Mouse (Mus musculus): ENCODE results near the gene Ugt1a2. TPM values are rescaled to one million over a fixed set of nuclear protein-coding genes. Genes with fewer than 3 reads are reported as not detected.

Ugt1a2 gene
- polyA plus RNA-seq, 1 experiment: 0.12 TPM

- TF ChIP-seq CTCF (IDR thresholded peaks at IDR 0.05; ENCODE audit: insufficient read depth, low read length): no peak
- no peak for TF ChIP-seq POLR2A (IDR thresholded peaks at IDR 0.05; ENCODE audit: borderline replicate concordance, extremely low read depth, low read depth, low read length)
- H3K4me3 ChIP-seq (replicated peaks; ENCODE audit: extremely low read depth, low read depth, low read length): no peak overlapping the region
- WGBS: 69% methylated on average over 5 of the region's 5 CpGs
- DNase-seq: no peak
- no peaks in the 10 kb centered on the region for H3K4me1 ChIP-seq (ENCODE audit: control insufficient read depth, insufficient read depth, low read length)
These were observed 36.9 kb downstream of the Ugt1a2 start for GRCm38 (mm10) chr1:88237311-88237710.

- no peak for DNase-seq
- TF ChIP-seq POLR2A (IDR thresholded peaks at IDR 0.05; ENCODE audit: borderline replicate concordance, extremely low read depth, low read depth, low read length) (no peak), CTCF (IDR thresholded peaks at IDR 0.05; ENCODE audit: insufficient read depth, low read length) (no peak)
- 71% methylated on average over 6 of the region's 6 CpGs for WGBS
- Histone ChIP-seq H3K4me1 (ENCODE audit: control insufficient read depth, insufficient read depth, low read length) (no peaks in the 10 kb centered on the region), H3K4me3 (replicated peaks; ENCODE audit: extremely low read depth, low read depth, low read length) (no peak overlapping the region)
These were observed 38.4 kb downstream of the Ugt1a2 start for GRCm38 (mm10) chr1:88238771-88239170.

- TF ChIP-seq CTCF (IDR thresholded peaks at IDR 0.05; ENCODE audit: insufficient read depth, low read length) (no peak), POLR2A (IDR thresholded peaks at IDR 0.05; ENCODE audit: borderline replicate concordance, extremely low read depth, low read depth, low read length) (no peak)
- no peaks in the 10 kb centered on the region for H3K4me1 ChIP-seq (ENCODE audit: control insufficient read depth, insufficient read depth, low read length)
- H3K4me3 ChIP-seq (replicated peaks; ENCODE audit: extremely low read depth, low read depth, low read length): no peak overlapping the region
- WGBS: 67% methylated on average over 5 of the region's 5 CpGs
- no peak for DNase-seq
These were observed 39.7 kb downstream of the Ugt1a2 start for GRCm38 (mm10) chr1:88240072-88240471.

GRCm38 (mm10) chr1:88240579-88240978 is 40.2 kb downstream of the Ugt1a2 start:
- TF ChIP-seq POLR2A (IDR thresholded peaks at IDR 0.05; ENCODE audit: borderline replicate concordance, extremely low read depth, low read depth, low read length): no peak
- no peak for TF ChIP-seq CTCF (IDR thresholded peaks at IDR 0.05; ENCODE audit: insufficient read depth, low read length)
- no peak for DNase-seq
- Histone ChIP-seq H3K4me3 (replicated peaks; ENCODE audit: extremely low read depth, low read depth, low read length) (no peak overlapping the region), H3K4me1 (ENCODE audit: control insufficient read depth, insufficient read depth, low read length) (no peaks in the 10 kb centered on the region)
- 63% methylated on average over 4 of the region's 4 CpGs for WGBS

- no peak for TF ChIP-seq CTCF (IDR thresholded peaks at IDR 0.05; ENCODE audit: insufficient read depth, low read length)
- TF ChIP-seq POLR2A (IDR thresholded peaks at IDR 0.05; ENCODE audit: borderline replicate concordance, extremely low read depth, low read depth, low read length): no peak
- WGBS: 62% methylated on average over 5 of the region's 5 CpGs
- H3K4me3 ChIP-seq (replicated peaks; ENCODE audit: extremely low read depth, low read depth, low read length): no peak overlapping the region
- no peak for DNase-seq
- H3K4me1 ChIP-seq (ENCODE audit: control insufficient read depth, insufficient read depth, low read length): no peaks in the 10 kb centered on the region
These were observed 43.5 kb downstream of the Ugt1a2 start for GRCm38 (mm10) chr1:88243861-88244260.

- WGBS: 75% methylated on average over 6 of the region's 6 CpGs
- Histone ChIP-seq H3K4me1 (ENCODE audit: control insufficient read depth, insufficient read depth, low read length) (no peaks in the 10 kb centered on the region), H3K4me3 (replicated peaks; ENCODE audit: extremely low read depth, low read depth, low read length) (no peak overlapping the region)
- TF ChIP-seq CTCF (IDR thresholded peaks at IDR 0.05; ENCODE audit: insufficient read depth, low read length): no peak
- no peak for TF ChIP-seq POLR2A (IDR thresholded peaks at IDR 0.05; ENCODE audit: borderline replicate concordance, extremely low read depth, low read depth, low read length)
- no peak for DNase-seq
These were observed 45.5 kb downstream of the Ugt1a2 start for GRCm38 (mm10) chr1:88245881-88246280.

GRCm38 (mm10) chr1:88246386-88246785 is 46.0 kb downstream of the Ugt1a2 start:
- WGBS: 42% methylated on average over 6 of the region's 6 CpGs
- no peak overlapping the region for H3K4me3 ChIP-seq (replicated peaks; ENCODE audit: extremely low read depth, low read depth, low read length)
- DNase-seq: no peak
- no peaks in the 10 kb centered on the region for H3K4me1 ChIP-seq (ENCODE audit: control insufficient read depth, insufficient read depth, low read length)
- no peak for TF ChIP-seq POLR2A (IDR thresholded peaks at IDR 0.05; ENCODE audit: borderline replicate concordance, extremely low read depth, low read depth, low read length)
- TF ChIP-seq CTCF (IDR thresholded peaks at IDR 0.05; ENCODE audit: insufficient read depth, low read length): no peak

GRCm38 (mm10) chr1:88247660-88248059 is 47.3 kb downstream of the Ugt1a2 start:
- no peak for DNase-seq
- WGBS: 41% methylated on average over 2 of the region's 2 CpGs
- Histone ChIP-seq H3K4me1 (ENCODE audit: control insufficient read depth, insufficient read depth, low read length) (no peaks in the 10 kb centered on the region), H3K4me3 (replicated peaks; ENCODE audit: extremely low read depth, low read depth, low read length) (no peak overlapping the region)
- TF ChIP-seq POLR2A (IDR thresholded peaks at IDR 0.05; ENCODE audit: borderline replicate concordance, extremely low read depth, low read depth, low read length) (no peak), CTCF (IDR thresholded peaks at IDR 0.05; ENCODE audit: insufficient read depth, low read length) (no peak)

GRCm38 (mm10) chr1:88248658-88249057 is 48.3 kb downstream of the Ugt1a2 start:
- Histone ChIP-seq H3K4me3 (replicated peaks; ENCODE audit: extremely low read depth, low read depth, low read length) (no peak overlapping the region), H3K4me1 (ENCODE audit: control insufficient read depth, insufficient read depth, low read length) (no peaks in the 10 kb centered on the region)
- no peak for DNase-seq
- WGBS: 56% methylated on average over 4 of the region's 4 CpGs
- TF ChIP-seq POLR2A (IDR thresholded peaks at IDR 0.05; ENCODE audit: borderline replicate concordance, extremely low read depth, low read depth, low read length) (no peak), CTCF (IDR thresholded peaks at IDR 0.05; ENCODE audit: insufficient read depth, low read length) (no peak)

GRCm38 (mm10) chr1:88249596-88249995 is 49.2 kb downstream of the Ugt1a2 start:
- TF ChIP-seq CTCF (IDR thresholded peaks at IDR 0.05; ENCODE audit: insufficient read depth, low read length) (no peak), POLR2A (IDR thresholded peaks at IDR 0.05; ENCODE audit: borderline replicate concordance, extremely low read depth, low read depth, low read length) (no peak)
- WGBS: 73% methylated on average over 7 of the region's 7 CpGs
- no peaks in the 10 kb centered on the region for H3K4me1 ChIP-seq (ENCODE audit: control insufficient read depth, insufficient read depth, low read length)
- H3K4me3 ChIP-seq (replicated peaks; ENCODE audit: extremely low read depth, low read depth, low read length): no peak overlapping the region
- no peak for DNase-seq

Measured in lung, adult 2 months (tissue).